Mouse (Mus musculus): ENCODE measurements around the gene Ppcdc.
"Not testable (repeated sequence)": the region's sequence is repeated elsewhere in the genome, so short reads cannot be mapped to it uniquely, and the experiment has no call there.

The Ppcdc gene

DNA sequence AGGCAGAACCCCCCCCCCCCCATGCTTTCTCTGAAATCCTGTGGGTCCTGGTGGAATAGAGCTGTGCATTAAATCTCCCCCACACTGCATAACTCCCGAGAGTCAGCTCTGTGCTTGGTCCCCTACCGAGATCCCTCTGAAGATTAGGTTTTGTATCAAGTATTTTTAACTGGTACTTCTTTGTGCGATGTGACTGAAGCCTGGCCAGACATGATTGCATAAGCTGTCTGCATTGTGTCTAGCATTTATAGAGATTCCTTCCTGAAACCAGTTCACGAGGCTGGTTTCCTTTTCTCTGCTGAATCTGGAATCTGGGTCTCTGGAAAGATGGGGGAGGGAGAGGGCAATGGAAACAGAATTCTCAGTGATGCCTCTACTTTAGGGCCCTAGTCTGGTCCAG lies 11.5 kb downstream of the Ppcdc start:
- DNase-seq (ENCODE audit: low spot score in 2 of 2) = peak in 1 of 2 experiments; percentile 52

DNA sequence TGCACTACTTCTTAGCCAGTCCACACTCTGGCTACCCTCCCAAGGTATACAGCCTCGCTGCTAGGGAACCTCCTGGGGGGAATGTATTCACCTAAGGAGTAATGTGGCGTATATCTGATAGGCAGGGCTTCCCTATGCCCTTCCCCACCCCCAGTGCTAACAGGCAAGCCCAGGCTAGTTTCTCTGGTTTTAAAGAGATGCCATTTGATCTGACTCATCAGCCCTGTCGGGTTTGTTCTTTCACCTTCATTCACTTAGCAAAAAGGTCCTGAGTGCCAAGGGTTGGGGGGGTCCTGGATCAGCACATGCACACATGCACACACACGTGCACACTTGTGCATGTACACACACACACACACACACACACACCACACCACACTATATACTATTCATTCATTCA lies 12.0 kb downstream of the Ppcdc start:
- no peak for DNase-seq (ENCODE audit: low spot score in 2 of 2)

DNA sequence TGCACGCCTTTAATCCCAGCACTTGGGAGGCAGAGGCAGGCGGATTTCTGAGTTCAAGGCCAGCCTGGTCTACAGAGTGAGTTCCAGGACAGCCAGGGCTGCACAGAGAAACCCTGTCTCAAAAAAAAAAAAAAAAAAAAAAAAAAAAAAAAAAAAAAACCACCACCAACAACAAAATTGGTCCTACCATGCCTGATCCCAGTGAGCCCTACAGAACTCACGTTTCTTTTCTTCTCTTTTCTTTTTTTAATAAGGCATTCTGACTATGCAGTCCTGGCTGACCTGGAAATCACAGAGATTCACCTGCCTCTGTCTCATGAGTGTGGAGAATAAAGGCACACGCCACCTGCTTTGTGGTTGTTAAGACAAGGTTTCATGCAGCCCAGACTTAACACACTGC lies 12.8 kb downstream of the Ppcdc start:
- not testable (repeated sequence) for DNase-seq (ENCODE audit: low spot score in 2 of 2)

DNA sequence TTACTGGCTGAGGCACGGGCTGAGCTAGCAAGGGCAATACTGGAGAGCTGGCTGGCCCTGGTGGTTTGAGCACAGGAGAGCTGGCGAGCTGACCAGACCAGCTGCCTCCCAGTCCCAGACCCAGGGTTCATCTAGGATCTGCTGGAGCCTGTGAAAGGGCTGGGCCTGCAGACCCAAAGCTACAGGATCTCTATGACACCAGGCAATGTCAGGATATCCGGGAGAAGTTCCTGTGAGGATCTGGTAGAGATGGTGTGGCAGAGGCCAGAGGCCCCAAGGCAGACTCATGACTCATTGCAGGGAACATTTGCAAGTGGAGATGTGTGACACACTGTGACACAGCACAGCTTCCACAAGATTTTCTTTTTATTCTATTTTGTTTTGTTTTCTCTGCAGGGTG lies 14.8 kb downstream of the Ppcdc start:
- DNase-seq (ENCODE audit: low spot score in 2 of 2) = no peak

DNA sequence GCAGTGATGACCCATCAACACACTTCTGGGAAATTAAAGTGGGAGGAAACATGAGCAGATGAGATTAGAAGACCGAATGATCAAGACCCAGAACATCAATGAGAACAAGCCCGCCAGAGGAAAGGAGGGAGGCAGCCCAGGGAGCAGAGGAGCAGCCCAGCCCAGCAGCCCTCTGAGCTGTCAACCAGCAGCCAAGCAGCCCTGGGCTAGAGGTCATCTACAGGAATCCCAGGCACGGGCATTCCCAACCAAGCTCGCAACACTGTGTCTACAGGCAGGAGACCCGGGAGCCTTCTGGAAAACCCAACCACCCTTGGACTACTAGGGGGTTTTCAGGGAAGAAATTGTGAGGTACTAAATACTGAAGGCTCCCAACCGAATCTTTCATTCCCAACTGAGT lies 15.9 kb downstream of the Ppcdc start:
- no peak for DNase-seq (ENCODE audit: low spot score in 2 of 2)

DNA sequence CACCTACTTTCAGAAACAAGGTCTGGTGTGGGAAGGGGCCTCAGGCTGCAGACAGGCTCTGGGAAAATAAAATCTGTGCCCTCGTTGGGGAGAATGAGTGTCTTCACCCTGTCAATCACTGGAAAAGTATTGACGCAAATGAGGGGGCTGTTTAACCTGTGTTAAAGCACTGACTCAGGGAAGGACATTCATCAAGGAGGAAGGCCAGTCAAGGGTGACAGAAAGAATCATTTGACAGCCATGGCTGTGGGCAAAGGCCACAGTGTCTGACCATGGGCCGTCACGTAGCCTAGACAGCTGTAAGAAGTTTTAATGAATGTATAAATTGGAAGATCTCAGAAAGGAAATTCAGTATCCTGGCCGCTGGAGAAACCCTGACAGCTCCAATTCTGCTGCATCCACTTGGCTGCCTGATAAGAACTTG lies 18.2 kb downstream of the Ppcdc start:
- DNase-seq (ENCODE audit: low spot score in 2 of 2) = no peak

DNA sequence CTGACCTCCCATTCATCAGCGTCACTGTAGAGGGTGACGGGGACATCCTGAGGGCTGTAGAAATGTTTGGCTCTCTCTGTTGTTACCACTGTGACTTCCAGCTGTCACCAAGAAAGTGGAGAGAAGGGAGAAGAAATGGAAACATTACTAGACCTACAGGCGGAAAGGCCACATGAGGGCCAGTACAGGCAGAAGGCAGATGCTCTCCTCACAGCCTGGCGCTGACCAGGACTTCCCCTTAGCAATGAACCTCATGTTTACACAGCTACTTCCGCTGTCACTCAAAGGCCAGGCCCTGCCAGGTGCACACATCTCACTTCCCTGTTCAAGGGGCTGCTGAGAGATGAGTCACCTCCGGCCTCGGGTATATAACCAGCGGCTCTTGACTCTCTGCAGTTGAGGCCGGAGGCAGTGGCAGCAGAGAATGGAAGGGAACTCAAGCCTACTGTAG lies 18.8 kb downstream of the Ppcdc start:
- peak; percentile 71 to 79 for DNase-seq (ENCODE audit: low spot score in 2 of 2)

DNA sequence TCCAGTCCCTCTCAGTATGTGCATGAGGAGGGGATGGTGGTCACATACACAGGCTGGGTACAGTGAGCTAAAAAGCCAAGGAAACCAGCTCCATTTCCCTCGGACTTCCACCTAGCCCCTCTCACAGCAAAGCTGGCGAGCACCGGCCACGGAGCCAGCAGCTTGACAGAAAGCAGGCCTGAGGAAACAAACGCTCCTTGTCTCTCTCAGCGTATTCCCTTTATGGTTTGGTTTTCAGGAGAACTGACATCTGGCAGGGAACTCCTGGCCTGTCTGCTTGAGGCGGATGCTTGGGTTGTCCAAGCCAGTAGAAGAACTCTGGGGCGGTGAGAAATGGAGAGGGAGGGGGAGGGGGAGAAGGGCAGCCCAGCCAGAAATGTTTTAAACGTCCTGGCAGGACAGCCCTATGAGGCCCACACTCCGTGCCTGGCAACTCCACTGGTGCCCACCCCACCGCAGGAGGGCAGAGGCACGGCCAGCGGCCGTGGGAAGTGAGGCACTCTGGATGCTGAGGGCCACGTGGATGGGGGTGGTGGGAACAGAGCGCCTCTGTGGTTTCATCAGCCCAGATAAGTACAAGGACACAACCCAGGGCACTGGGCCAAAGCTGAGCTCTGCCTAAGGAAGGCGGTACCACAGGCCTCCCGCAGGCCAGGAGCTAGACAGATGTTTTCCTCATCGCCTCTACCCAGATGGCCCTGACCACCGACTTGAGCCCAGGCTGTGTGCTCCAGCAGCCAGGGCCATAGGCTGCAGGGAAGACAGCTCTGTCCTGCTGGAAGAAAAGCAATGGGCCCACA lies 19.4 kb downstream of the Ppcdc start:
- DNase-seq (ENCODE audit: low spot score in 2 of 2) = peak; percentile 93 to 94

DNA sequence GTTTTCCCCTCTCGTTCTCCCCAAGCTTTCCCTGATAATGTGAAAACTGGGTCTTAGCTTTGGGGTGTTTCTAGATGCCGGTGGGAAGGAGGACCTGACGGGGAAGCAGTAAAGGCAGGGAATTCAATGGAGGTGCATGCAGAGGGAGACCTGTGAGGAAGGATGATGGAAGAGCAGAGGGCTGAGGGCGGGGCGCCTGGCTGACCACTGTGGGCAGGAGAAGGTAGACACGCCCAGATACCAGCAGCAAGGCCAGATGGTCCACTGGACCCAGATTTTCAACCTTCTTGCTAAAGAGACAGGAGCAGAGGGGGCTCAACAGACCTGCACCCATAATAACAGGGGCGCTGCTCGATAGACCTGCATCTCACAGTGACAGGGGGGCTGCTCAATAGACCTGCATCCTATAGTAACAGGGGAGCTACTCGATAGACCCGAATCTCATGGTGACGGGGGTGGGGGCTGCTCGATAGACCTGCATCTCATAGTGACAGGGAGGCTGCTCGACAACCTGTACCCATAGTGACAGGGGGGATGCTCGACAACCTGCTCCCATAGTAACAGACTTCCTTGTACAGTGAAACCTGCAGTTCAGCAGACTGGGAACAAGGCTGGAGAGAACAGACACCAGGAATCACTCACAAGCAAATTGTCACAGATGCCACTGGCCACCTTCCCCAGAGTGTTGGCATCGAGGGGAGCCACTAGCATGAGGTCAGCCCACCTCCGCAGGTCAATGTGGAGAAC lies 20.2 kb downstream of the Ppcdc start:
- DNase-seq (ENCODE audit: low spot score in 2 of 2) = peak; percentile 58 to 78

DNA sequence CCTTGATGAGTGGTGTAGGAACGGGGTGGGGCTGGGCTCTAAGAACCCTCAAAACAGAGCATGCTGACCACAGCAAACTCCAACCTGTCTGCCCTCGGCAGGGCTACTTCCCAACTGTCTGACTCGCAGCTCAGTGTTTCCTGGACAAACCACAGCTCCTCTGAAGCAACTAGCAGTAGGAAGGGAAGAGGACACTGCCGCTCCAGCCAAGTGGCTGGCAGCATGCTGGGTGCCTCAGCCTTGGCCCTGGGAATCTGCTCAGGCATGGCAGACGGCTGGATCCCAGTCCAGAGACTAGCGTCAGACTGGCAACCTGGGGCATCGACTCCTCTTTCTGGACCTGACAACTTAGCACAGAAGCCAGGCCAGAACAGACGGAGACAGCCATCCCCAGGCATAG lies 22.6 kb downstream of the Ppcdc start:
- DNase-seq (ENCODE audit: low spot score in 2 of 2) = peak; percentile 57 to 62

DNA sequence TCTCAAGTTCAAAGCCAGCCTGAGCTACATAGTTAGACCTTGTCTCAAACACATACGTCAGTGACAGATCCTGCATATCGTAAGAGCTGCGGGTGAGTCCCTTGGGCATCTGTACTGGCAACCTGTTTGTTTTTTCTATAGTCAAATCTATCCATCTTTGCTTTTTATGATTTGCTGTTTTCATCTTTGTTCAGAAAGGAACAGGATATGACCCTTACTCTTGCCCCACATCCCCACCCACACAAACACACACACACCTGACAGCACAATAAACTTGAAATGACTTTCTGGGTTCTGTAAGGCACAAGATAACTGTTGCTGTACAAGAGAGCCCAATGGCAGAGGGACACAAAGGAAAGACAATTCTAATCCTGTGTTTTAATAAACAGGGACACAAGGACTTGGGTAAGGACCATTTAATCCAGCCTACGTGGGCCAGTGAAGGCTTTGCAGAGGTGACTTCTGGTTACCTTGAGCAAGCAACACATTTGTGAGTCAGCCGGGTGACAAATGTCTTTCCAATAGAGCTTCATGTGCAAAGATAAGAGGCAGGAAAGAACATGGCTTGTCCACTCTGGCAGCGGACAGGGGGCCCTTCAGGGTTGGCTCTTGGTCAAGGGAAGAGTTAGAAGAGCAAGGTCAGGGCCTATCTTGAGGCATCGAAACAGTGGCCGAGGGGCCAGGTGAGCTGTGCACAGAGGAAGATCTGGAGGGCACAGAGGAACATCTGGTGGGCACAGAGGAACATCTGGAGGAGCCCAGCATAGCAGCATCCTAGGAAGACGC lies 32.6 kb downstream of the Ppcdc start:
- no peak for DNase-seq (ENCODE audit: low spot score in 2 of 2)

DNA sequence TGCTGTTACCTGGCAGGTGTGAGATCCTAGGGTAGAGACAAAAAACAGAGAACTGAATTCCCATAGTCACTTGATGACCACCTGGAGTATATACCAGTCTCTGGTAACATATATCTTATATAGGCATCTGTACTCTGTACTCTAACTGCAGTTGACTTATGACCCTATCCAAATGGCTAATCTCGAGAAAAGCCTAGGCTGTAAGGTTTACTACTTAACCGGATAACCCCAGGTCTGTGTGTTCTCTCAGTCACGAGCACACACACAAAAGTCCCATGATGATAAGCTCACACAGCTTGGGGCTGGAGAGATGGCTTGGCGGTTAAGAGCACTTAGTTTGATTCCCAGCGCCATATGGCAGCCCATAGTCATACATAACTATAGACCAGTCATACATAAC lies 33.5 kb downstream of the Ppcdc start:
- DNase-seq (ENCODE audit: low spot score in 2 of 2) = no peak

DNA sequence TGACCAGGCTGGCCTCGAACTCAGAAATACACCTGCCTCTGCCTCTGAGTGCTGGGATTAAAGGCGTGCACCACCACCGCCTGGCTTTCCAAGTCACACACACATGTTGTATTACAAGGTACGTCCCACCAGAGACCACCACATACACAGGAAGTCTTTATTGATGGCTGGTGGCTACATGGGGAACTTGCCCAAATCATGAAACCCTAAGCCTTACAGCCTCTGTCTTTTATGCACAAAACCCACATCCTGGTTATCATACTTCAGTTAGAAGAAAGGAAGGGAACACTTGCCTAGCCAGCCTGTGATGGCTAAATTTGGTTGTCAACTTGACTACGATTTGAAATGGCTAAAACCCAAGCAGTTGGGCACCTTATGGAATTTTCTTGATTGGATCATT lies 35.9 kb downstream of the Ppcdc start:
- no peak for DNase-seq (ENCODE audit: low spot score in 2 of 2)

DNA sequence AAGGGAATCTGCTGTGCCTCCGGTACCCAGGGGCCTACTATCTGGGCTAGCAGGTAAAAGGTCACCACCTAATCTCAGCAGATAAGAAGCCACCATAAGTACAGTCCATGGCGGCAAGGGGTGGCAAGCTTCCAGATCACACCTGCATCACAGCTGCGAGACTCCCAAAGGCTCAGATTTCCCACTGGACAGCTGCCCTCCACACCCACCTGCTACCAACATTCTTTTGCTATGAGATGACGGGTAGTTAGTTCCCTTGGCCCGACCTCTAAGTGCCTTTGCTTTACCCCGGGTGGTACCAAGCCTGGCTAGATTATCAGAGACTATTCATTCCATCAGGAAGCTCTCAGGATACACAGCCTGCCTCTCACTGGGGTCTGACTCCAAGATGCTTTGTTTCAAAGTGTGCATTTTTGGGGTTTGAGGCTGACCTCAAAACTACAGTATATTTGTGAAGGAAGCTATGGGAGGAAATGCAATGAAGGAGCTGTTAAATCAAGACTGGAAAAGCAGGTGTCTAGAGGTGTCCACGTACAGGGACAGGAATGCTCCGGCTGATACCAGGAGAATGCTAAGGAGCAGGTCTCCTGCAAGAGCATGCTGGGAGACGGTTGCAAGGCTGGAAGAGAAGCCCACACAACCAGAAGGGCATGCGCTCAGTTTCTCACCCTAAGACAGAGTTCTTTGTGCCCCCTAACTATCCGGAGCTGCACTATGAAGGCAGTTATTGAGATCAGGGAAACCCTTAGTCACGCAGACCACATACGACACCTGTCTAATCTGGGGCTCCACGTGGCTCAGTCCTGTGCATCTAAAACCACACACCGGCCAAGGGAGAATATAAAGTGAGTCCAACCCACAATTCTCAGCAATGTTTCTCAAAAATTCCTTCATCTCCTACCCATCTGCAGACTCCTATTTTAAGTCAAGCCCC lies 37.3 kb downstream of the Ppcdc start:
- DNase-seq (ENCODE audit: low spot score in 2 of 2) = no peak

DNA sequence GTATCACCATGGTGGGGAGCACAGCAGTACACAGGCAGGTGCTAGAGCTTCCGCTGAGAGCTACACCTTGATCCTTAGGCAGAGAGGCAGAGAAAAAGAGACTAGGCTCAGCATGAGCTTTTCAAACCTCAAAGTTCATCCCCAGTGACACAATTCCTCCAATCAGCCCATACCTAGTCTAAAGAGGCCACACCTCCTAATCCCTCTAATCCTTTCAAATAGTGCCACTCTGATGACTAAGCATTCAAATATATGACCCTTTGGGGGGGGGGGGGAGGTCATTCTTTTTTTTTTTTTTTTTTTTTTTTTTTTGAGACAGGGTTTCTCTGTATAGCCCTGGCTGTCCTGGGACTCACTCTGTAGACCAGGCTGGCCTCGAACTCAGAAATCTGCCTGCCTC lies 41.2 kb downstream of the Ppcdc start:
- DNase-seq (ENCODE audit: low spot score in 2 of 2) = no peak

DNA sequence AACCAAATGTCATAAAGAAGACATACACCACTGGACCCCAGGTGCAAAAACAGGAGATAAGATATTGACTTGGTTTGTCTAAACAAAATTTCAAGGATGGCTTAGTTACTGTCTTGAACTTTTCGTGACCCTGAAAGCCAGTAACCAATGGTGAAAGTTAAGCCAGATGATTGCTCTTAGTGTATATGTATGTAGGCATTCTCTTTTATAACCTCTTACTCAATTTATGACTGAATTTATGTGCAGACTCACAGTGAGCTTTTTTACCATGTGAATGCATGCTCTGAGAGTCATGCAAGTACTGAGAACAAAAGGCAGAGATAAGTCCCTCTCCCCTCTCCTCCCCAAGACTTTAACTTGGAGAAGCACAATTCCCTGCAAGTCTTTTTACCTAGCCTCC lies 47.0 kb downstream of the Ppcdc start:
- no peak for DNase-seq (ENCODE audit: low spot score in 2 of 2)

DNA sequence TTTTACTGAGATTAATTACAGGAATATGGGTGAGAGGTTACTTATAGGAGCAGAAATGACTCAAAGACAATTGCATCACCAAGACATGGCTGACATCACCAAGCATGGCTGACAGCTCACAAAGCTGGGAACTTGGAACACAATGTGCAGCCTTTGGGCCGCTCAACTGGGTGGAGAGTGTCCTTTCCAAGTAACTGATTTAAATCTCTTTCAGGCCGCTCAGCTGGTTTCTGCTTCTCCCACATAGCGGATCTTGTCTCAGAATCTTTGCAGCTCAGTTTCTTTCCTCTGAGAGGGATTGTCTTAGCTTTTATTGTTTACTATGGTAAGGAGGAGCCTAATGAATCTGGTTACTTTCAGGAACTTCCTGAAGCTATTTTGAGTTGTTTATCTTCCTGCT lies 49.1 kb downstream of the Ppcdc start:
- DNase-seq (ENCODE audit: low spot score in 2 of 2) = no peak

DNA sequence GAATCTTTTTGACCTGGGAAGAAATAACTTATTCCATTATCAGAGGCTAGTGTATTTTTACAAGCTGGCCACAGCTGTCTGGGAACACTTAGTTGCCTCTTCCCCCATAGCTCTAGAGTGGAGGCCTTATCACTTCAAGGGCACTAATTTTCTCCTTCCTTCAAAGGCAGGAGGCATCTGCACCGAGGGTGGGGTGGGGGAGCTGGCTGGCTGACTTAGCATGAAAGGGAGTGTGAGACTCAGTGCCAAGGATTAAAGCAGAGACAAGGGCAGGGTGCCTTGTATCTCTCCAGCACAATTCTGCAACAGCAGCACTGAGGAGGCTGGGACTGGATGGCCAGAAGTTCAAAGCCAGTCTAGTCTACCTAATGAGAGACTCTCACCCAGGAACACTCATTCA lies 50.8 kb downstream of the Ppcdc start:
- no peak for DNase-seq (ENCODE audit: low spot score in 2 of 2)

DNA sequence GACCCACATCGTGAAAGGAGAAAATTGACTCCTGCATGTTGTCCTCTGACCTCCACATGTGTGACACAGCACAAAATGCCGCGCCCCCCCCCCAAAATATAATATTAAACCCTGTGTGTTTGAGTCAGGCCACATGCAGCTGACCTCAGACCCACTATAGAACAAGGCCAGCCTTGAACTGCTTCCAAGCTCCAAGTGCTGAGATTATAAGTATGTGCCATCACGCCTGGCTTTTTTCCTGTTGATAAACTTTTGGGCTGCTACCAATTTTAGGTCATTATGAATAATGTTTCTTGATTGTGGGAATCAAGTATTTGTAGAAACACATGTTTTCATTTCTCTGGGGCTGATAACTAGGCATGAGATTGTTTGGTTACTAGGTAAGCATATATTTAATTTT lies 53.0 kb downstream of the Ppcdc start:
- no peak for DNase-seq (ENCODE audit: low spot score in 2 of 2)

DNA sequence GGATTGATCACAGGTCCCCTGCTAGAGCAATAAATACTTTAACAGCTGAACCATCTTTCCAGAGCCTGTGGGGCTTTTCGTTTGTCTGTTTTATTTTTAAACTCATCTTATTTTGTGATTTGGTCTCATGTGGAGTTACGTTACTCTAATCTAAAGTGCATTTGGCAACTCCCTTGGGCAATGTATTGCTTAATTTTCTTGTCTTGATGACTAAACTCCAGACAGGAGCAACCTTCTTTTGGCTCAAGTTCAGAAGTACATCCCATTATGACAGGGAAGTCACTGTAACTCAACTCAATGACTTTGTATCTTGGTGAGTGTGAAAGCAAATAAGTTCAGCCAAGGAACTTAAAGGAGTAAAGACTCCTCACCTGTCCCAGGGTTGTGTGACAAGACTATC lies 55.3 kb downstream of the Ppcdc start:
- no peak for DNase-seq (ENCODE audit: low spot score in 2 of 2)

DNA sequence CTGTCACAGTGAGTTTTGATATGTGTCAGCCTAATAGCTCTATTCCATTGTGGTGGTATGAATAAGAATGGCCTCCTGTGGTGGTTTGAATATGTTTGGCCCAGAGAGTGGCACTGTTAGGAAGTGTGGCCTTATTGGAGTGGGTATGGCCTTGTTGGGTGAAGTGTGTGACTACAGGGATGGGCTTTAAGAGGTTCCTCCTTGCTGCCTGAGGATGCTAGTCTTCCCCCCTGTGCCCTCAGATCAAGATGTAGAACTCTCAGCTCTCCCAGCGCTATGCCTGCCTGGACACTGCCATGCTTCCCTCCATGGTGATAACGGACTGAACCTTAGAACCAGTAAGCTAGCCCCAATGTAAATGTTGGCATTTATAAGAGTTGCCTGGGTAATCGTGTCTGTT lies 78.9 kb downstream of the Ppcdc start:
- no peak for DNase-seq (ENCODE audit: low spot score in 2 of 2)

Measured in right cerebral cortex, postnatal 10 days (tissue).